Mouse (Mus musculus): ENCODE measurements around the gene Slx4. TPM values are rescaled to one million over a fixed set of nuclear protein-coding genes. Genes with fewer than 3 reads are reported as not detected.

Gene Slx4
- total and polyA plus RNA-seq, 3 experiments = 13.4 to 47.4 (median 30.4) TPM

DNA sequence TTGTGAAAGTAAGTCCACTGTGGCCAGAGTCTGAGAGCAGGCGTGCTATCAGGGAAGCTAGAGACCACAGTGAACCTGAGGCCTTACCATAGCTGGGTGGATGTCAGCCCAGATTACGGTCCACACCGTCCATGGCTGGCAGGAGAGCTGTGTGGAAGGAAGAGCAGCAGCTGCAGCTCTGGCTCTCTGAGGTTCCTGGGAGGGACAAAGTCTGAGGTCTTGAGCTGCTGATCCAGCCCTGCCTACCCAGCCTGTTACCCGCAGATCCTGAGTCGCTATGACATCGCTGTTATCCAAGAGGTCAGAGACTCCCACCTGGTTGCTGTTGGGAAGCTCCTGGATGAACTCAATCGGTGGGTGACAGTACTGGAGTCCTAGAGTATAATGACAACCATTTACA, 34.1 kb upstream of the Slx4 start:
- in situ Hi-C loops (cut with MboI; ENCODE audit: low pct_ligation_motif_present, low pct_unique_long_range_greater_than_20kb, low sequenced_read_pairs) = no loop called here
- TF ChIP-seq IRF4 (IDR thresholded peaks at IDR 0.05; ENCODE audit: low read depth, low read length) (no peak), PAX5 (IDR thresholded peaks at IDR 0.05; ENCODE audit: low read length) (no peak), MXI1 (IDR thresholded peaks at IDR 0.05; ENCODE audit: low read depth, low read length) (no peak), MAFK (IDR thresholded peaks at IDR 0.05; ENCODE audit: insufficient replicate concordance, low read length) (no peak), ELF1 (IDR thresholded peaks at IDR 0.05; ENCODE audit: low read depth, low read length) (no peak), ZC3H11A (IDR thresholded peaks at IDR 0.05; ENCODE audit: low read depth, low read length) (no peak), MYC (IDR thresholded peaks at IDR 0.05; ENCODE audit: low read depth, low read length) (no peak), ETS1 (conservative IDR thresholded peaks at IDR 0.05; ENCODE audit: low read depth, low read length) (no peak)

DNA sequence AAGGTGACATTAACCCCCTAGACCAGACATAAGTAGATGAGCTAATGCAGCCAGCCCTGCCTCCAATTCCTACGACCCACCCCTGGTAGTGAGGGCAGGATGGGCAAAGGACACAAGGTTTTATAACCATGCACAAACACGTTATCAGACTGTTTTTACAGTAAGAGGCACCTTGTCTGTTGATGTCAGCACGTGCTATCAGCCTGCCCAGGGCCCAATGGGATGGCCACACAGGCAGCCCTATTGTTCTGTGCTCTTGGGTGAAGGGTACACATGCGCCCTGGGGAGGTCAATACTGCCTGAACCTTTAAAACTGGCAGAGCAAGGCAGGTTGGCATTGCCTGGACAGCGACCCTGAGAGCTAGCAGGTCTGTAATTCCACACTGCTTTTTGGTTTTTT, 33.2 kb upstream of the Slx4 start, which contains the start of gene Dnase1:
TSS of gene Dnase1 (plus strand) at position 136 of the 400 bp plus-strand sequence.
- Histone ChIP-seq H3K36me3 (replicated peaks in 1 of 2; ENCODE audit: control insufficient read depth in 1 of 2, insufficient read depth in 1 of 2, low read length in 1 of 2) (peaks cover 44 to 85% of the 10 kb centered on the region in 2 experiments), H3K27me3 (replicated peaks) (no peaks in the 10 kb centered on the region), H3K27ac (ENCODE audit: insufficient read depth, low read depth) (no peak within 1 kb of the TSS), H3K9me3 (replicated peaks; ENCODE audit: low read length) (no peaks in the 10 kb centered on the region), H3K4me1 (ENCODE audit: control insufficient read depth in 1 of 2, insufficient read depth in 2 of 2) (peaks cover 3 to 23% of the 10 kb centered on the region in 2 experiments; a peak in 3 of 4 replicates), H3K79me2 (replicated peaks; ENCODE audit: control insufficient read depth, extremely low read depth, insufficient read depth, poor library complexity, severe bottlenecking) (no peaks in the 10 kb centered on the region), H3K4me3 (replicated peaks in 1 of 3; ENCODE audit: low read depth in 2 of 3, low read length in 2 of 3, poor library complexity in 1 of 3) (no peak within 1 kb of the TSS), H3K4me2 (ENCODE audit: insufficient read depth, low read depth, poor library complexity, severe bottlenecking) (no peak within 1 kb of the TSS), H3K9ac (ENCODE audit: insufficient read depth, low read depth) (no peak within 1 kb of the TSS)
- in situ Hi-C loops (cut with MboI; ENCODE audit: low pct_ligation_motif_present, low pct_unique_long_range_greater_than_20kb, low sequenced_read_pairs) = no loop called here
- TF ChIP-seq EP300 (IDR thresholded peaks at IDR 0.05; ENCODE audit: low read length) (no peak), ETS1 (conservative IDR thresholded peaks at IDR 0.05; ENCODE audit: low read depth, low read length) (no peak), RCOR1 (conservative IDR thresholded peaks at IDR 0.05; ENCODE audit: low read depth, low read length) (no peak), NELFE (IDR thresholded peaks at IDR 0.05; ENCODE audit: low read depth, low read length) (no peak), KAT2A (IDR thresholded peaks at IDR 0.05; ENCODE audit: insufficient replicate concordance, low read length) (no peak), USF2 (conservative IDR thresholded peaks at IDR 0.05; ENCODE audit: low read depth, low read length) (no peak), HCFC1 (IDR thresholded peaks at IDR 0.05; ENCODE audit: low read depth, low read length) (no peak), ELF1 (IDR thresholded peaks at IDR 0.05; ENCODE audit: low read depth, low read length) (no peak), JUN (IDR thresholded peaks at IDR 0.05; ENCODE audit: insufficient read depth, low read depth, low read length) (no peak), MAFK (IDR thresholded peaks at IDR 0.05; ENCODE audit: insufficient replicate concordance, low read length) (no peak), GABPA (IDR thresholded peaks at IDR 0.05; ENCODE audit: insufficient replicate concordance, low read depth, low read length) (no peak), CTCF (conservative IDR thresholded peaks at IDR 0.05 in 1 of 2, IDR thresholded peaks at IDR 0.05 in 1 of 2; ENCODE audit: low read depth in 2 of 2, low read length in 2 of 2) (no peak), POLR2AphosphoS2 (IDR thresholded peaks at IDR 0.05; ENCODE audit: low read depth, low read length) (no peak), ZC3H11A (IDR thresholded peaks at IDR 0.05; ENCODE audit: low read depth, low read length) (no peak), NRF1 (IDR thresholded peaks at IDR 0.05; ENCODE audit: low read depth, low read length) (no peak), RAD21 (IDR thresholded peaks at IDR 0.05; ENCODE audit: low read depth, low read length) (no peak)
- dilution Hi-C loops (cut with MboI; ENCODE audit: extremely low pct_ligation_motif_present, extremely low pct_unique_long_range_greater_than_20kb, low sequenced_read_pairs) = no loop called here
- DNase-seq (ENCODE audit: extremely low read depth) = no peak

More for the DNA sequence above, 34.1 kb upstream of the Slx4 start:
- dilution Hi-C loops (cut with MboI; ENCODE audit: extremely low pct_ligation_motif_present, extremely low pct_unique_long_range_greater_than_20kb, low sequenced_read_pairs) = no loop called here
- peaks cover 45 to 89% of the 10 kb centered on the region in 2 experiments for H3K36me3 ChIP-seq (replicated peaks in 1 of 2; ENCODE audit: control insufficient read depth in 1 of 2, insufficient read depth in 1 of 2, low read length in 1 of 2)
- H3K79me2 ChIP-seq (replicated peaks; ENCODE audit: control insufficient read depth, extremely low read depth, insufficient read depth, poor library complexity, severe bottlenecking) = no peaks in the 10 kb centered on the region
- DNase-seq (ENCODE audit: extremely low read depth) = no peak
- no peaks in the 10 kb centered on the region for H3K27me3 ChIP-seq (replicated peaks)
- no peak overlapping the region for H3K4me2 ChIP-seq (ENCODE audit: insufficient read depth, low read depth, poor library complexity, severe bottlenecking)
- no peaks in the 10 kb centered on the region for H3K9me3 ChIP-seq (replicated peaks; ENCODE audit: low read length)
- no peak overlapping the region for H3K9ac ChIP-seq (ENCODE audit: insufficient read depth, low read depth)
- peaks cover 3 to 23% of the 10 kb centered on the region in 2 experiments; a peak in 3 of 4 replicates for H3K4me1 ChIP-seq (ENCODE audit: control insufficient read depth in 1 of 2, insufficient read depth in 2 of 2)
- no peak overlapping the region for H3K4me3 ChIP-seq (replicated peaks in 1 of 3; ENCODE audit: low read depth in 2 of 3, low read length in 2 of 3, poor library complexity in 1 of 3)
- H3K27ac ChIP-seq (ENCODE audit: insufficient read depth, low read depth) = no peak overlapping the region

All from CH12.LX (cell line).